ENCODE assay signal across 12 mouse cellular contexts in the genomic region with DNA sequence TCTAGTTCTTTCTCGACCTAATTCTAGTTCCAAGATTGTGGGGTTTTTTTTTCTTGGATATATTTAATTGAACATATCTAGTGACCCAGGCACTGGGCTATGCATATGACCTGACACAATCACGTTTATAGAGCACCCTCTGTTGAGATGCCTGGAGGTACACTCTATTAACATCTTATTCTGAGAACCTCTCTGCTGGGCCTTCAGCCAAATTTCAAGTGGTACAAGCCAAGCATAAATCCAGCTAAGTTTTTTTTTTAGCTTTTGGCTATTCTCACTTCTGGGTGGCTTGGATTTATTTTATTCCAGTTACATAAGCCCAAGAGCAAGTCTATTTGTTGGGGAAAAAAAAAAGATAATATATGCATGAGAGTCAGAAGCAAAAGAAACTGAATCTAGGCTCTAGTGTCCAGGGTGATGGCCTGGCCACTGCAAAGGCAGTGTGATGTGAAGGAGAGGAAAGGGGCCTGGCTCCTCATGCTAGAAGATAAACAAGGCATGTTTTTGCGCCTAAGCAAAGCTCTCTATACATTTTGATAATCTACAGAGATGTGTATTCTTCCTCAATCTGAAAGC.
DNase-seq lines count a peak whose midpoint lies in the region; ATAC-seq and TF ChIP-seq lines count a peak whose summit lies in the region.
"Had no signal": no experiment of that assay in that cellular context is flagged by ENCODE, and none has a peak within 500 bp of the region (broad histone marks: within the 10 kb centered on the region; RNA-seq: fewer than 3 reads in every experiment).

No protein-coding gene starts in this region.

- intact Hi-C loops in heart, postnatal 36 days (cut with DNase I), result no loop called here

- no peak; the same call in 1 of the 2 replicates for ATAC-seq in forebrain, embryonic 14.5 days
- no peak for ATAC-seq in forebrain, embryonic 11.5 days (replicated peaks; ENCODE audit: low FRiP score)
- ATAC-seq in granulocyte monocyte progenitor cell, adult 5-6 weeks (replicated peaks; ENCODE audit: poor library complexity, severe bottlenecking), result no peak
- ATAC-seq: midbrain, embryonic 16.5 days; Patski had no signal

- H3K27me3 ChIP-seq in forebrain, embryonic 14.5 days (replicated peaks; ENCODE audit: control insufficient read depth, insufficient read depth, low read length), result no peaks in the 10 kb centered on the region
- no peaks in the 10 kb centered on the region for H3K27me3 ChIP-seq in forebrain, embryonic 11.5 days (ENCODE audit: control insufficient read depth, insufficient read depth, low read length)
- no peaks in the 10 kb centered on the region for H3K27me3 ChIP-seq in thymus, adult 2 months (ENCODE audit: control insufficient read depth, insufficient read depth, low read length)
- H3K27me3 ChIP-seq: embryonic facial prominence, embryonic 12.5 days; lung, embryonic 15.5 days; Patski had no signal

- no peak overlapping the region for H3K9ac ChIP-seq in forebrain, embryonic 14.5 days (ENCODE audit: low read length)
- H3K9ac ChIP-seq in forebrain, embryonic 11.5 days (ENCODE audit: low read length), result no peak overlapping the region
- H3K9ac ChIP-seq: embryonic facial prominence, embryonic 12.5 days; lung, embryonic 15.5 days had no signal

- H3K4me1 ChIP-seq in forebrain, embryonic 14.5 days (ENCODE audit: control insufficient read depth, insufficient read depth, low read length), result no peaks in the 10 kb centered on the region; the same call in 1 of the 2 replicates
- H3K4me1 ChIP-seq in forebrain, embryonic 11.5 days (replicated peaks; ENCODE audit: control insufficient read depth, insufficient read depth, low read length), result no peaks in the 10 kb centered on the region
- no peaks in the 10 kb centered on the region for H3K4me1 ChIP-seq in lung, adult 2 months (ENCODE audit: control insufficient read depth, insufficient read depth, low read length)
- H3K4me1 ChIP-seq in thymus, adult 2 months (replicated peaks; ENCODE audit: control insufficient read depth, insufficient read depth, low read length), result no peaks in the 10 kb centered on the region
- H3K4me1 ChIP-seq: embryonic facial prominence, embryonic 12.5 days; lung, embryonic 15.5 days had no signal

- peak; percentile 5 for DNase-seq in forebrain, embryonic 14.5 days (ENCODE audit: low spot score)
- no peak for DNase-seq in forebrain, embryonic 11.5 days (ENCODE audit: low spot score)
- DNase-seq in lung, postnatal 36 days, result peak; percentile 14
- DNase-seq in lung, adult 2 months, result no peak
- peak; percentile 6 to 13 for DNase-seq in heart, postnatal 36 days
- no peak for DNase-seq in thymus, adult 2 months
- no peak for DNase-seq in liver

- TF ChIP-seq POLR2A in lung, adult 2 months (IDR thresholded peaks at IDR 0.05; ENCODE audit: borderline replicate concordance, extremely low read depth, low read depth, low read length), result no peak
- no peak for TF ChIP-seq POLR2A in thymus, adult 2 months (IDR thresholded peaks at IDR 0.05; ENCODE audit: control insufficient read depth, extremely low read depth, insufficient read depth, low read length, poor library complexity)

- H3K4me3 ChIP-seq in forebrain, embryonic 14.5 days (ENCODE audit: low read depth, low read length), result no peak overlapping the region
- H3K4me3 ChIP-seq in forebrain, embryonic 11.5 days (ENCODE audit: low read depth, low read length), result no peak overlapping the region
- H3K4me3 ChIP-seq in lung, adult 2 months (replicated peaks; ENCODE audit: extremely low read depth, low read depth, low read length), result no peak overlapping the region
- H3K4me3 ChIP-seq in thymus, adult 2 months (ENCODE audit: control insufficient read depth, insufficient read depth, low read length), result no peak overlapping the region
- H3K4me3 ChIP-seq: embryonic facial prominence, embryonic 12.5 days; lung, embryonic 15.5 days had no signal

- H3K9me3 ChIP-seq in forebrain, embryonic 14.5 days (replicated peaks; ENCODE audit: control insufficient read depth, low read length), result no peaks in the 10 kb centered on the region
- H3K9me3 ChIP-seq in forebrain, embryonic 11.5 days (ENCODE audit: control insufficient read depth, low read length), result no peaks in the 10 kb centered on the region
- H3K9me3 ChIP-seq: embryonic facial prominence, embryonic 12.5 days; lung, embryonic 15.5 days had no signal

- H3K27ac ChIP-seq in forebrain, embryonic 14.5 days (ENCODE audit: low read depth, low read length), result no peak overlapping the region
- no peak overlapping the region for H3K27ac ChIP-seq in forebrain, embryonic 11.5 days (ENCODE audit: low read depth, low read length)
- H3K27ac ChIP-seq in thymus, adult 2 months (ENCODE audit: control insufficient read depth, insufficient read depth, low read length), result no peak overlapping the region
- H3K27ac ChIP-seq: embryonic facial prominence, embryonic 12.5 days; lung, embryonic 15.5 days had no signal

- H3K36me3 ChIP-seq in forebrain, embryonic 14.5 days (ENCODE audit: control insufficient read depth, insufficient read depth, low read length), result no peaks in the 10 kb centered on the region
- H3K36me3 ChIP-seq in forebrain, embryonic 11.5 days (ENCODE audit: control insufficient read depth, insufficient read depth, low read length), result no peaks in the 10 kb centered on the region
- H3K36me3 ChIP-seq in thymus, adult 2 months (ENCODE audit: control insufficient read depth, insufficient read depth, low read length), result no peaks in the 10 kb centered on the region
- H3K36me3 ChIP-seq: embryonic facial prominence, embryonic 12.5 days; lung, embryonic 15.5 days had no signal

- WGBS in forebrain, embryonic 14.5 days, result 69% methylated on average over 3 of the region's 3 CpGs
- 85% methylated on average over 3 of the region's 3 CpGs for WGBS in forebrain, embryonic 11.5 days
- 57% methylated on average over 3 of the region's 3 CpGs for WGBS in lung, adult 2 months
- WGBS in thymus, adult 2 months, result 73% methylated on average over 3 of the region's 3 CpGs

- no peak for TF ChIP-seq CTCF in lung, adult 2 months (IDR thresholded peaks at IDR 0.05; ENCODE audit: insufficient read depth, low read length)
- TF ChIP-seq CTCF in thymus, adult 2 months (IDR thresholded peaks at IDR 0.05; ENCODE audit: borderline replicate concordance, control insufficient read depth, extremely low read depth, insufficient read depth, low read length, poor library complexity), result no peak

- H3K4me2 ChIP-seq in forebrain, embryonic 14.5 days (ENCODE audit: low read length), result no peak overlapping the region
- H3K4me2 ChIP-seq in forebrain, embryonic 11.5 days (ENCODE audit: low read depth, low read length, severe bottlenecking), result no peak overlapping the region
- H3K4me2 ChIP-seq: embryonic facial prominence, embryonic 12.5 days; lung, embryonic 15.5 days had no signal

Comparison
In these comparisons a context has a peak if more than half of its experiments do, and no peak if none do; other contexts are left out.
1. DNase-seq: peak in forebrain, embryonic 14.5 days (single experiment), lung, postnatal 36 days (single experiment) and heart, postnatal 36 days (2 of 2); none in forebrain, embryonic 11.5 days (single experiment), lung, adult 2 months (single experiment), thymus, adult 2 months (single experiment) and liver (single experiment).